Mouse (Mus musculus): ENCODE results near the gene Spen.

GRCm38 (mm10) chr4:141429381-141429780 is 109.0 kb downstream of the Spen start:
- TF ChIP-seq CTCF (IDR thresholded peaks at IDR 0.05; ENCODE audit: insufficient read depth, low read depth, low read length): no peak
- TF ChIP-seq POLR2A (IDR thresholded peaks at IDR 0.05; ENCODE audit: insufficient read depth, low read depth, low read length): no peak

Data from olfactory bulb, adult 2 months (tissue).